Mouse (Mus musculus) cerebellum, adult 11 months (tissue): Measurements from ENCODE around the gene Kifc3.

ENCODE experiments used
- DNase-seq: peaks from one replicate; pipeline ENCODE4 v3.0.0; 2022

Kifc3 gene

DNA sequence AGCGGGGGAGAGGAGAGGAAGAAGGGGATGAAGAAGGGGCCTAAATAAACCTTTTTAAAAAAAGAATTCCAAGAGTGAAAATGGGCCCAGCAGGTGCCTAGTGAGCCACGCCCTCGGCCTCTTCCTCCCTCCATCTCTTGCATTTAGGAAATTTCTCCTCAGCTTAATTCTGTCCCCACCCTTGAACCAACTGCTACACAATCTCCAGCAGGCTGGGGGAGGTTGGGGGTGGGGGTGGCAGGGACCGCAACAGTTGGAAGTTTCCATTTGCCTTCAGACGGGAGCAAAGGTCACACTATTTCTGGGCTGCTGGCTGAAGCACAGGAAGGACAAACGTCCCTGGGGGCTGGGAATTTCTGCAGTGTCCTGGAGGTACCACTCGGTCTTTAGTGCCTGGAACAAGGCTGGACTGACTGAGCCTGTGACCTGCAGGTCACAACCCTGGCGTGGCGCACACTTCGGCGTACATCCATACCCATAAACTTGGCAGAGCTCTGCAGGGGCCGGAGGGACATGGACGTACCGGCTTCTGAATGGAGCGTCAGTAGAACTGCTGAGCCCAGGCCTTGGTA, 71.6 kb downstream of the Kifc3 start:
- no peak for DNase-seq

DNA sequence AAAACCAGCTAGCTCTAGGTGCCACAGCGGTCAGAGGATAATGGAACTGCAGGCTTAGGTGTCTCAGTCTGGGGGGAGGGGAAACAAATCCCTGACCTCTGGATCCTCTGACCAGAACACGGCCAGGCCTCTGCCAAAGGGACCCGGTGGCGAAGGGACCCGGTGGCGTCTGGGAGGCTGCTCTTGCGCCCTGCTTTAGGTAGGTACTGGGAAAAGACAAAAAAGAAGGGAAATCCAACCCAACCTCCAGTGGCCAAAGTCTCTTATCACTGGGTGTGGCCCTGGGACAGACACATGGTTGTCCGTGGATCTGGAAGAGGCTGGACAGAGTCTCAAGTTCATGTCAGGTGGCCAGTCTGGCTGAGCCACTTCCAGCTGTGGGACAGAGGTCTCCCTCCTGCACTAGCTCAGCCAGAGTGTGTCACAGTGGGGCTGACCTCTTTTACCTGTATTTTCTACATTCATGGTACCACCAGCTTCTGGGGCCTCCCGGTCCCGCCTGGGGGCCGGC, 73.8 kb downstream of the Kifc3 start:
- no peak for DNase-seq

DNA sequence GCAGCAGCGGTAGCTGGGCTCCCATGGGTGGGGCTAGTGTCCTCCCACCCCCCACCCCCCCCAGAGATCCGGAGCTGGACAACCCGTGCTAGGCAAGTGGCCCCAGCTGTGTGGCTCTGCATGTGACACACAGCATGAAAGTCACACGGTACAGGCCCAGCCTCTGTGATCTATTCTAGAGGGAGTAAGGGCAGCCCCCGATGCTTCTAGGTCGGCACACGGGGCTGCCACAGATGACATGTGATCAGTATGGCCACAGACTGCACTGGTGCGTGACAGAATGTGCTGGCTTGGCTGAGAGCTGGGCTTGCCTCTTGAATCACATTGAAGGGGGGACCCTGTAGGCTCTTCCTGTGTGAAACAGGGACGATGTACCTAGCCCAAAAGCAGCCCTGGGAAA, 75.0 kb downstream of the Kifc3 start:
- DNase-seq: no peak

DNA sequence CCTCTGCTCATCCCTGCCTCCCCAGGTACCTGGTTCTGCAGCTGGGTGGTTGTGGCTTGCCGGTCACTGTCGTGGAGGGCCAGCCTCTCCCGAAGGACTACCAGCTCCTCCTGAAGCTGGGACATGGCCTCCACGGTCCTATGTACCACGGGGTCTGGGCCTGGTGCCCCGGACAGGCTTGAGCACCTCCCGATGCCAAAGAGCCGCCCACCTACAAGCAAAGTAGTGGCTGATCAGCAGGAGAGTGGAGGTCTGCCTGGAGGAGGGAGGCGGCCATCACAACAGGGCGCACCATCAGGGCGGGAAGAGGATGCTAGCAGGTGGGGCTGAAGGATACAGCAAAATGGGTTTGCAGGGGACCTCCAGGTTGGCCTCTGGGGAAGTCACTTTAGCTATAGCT, 76.1 kb downstream of the Kifc3 start:
- DNase-seq: no peak

DNA sequence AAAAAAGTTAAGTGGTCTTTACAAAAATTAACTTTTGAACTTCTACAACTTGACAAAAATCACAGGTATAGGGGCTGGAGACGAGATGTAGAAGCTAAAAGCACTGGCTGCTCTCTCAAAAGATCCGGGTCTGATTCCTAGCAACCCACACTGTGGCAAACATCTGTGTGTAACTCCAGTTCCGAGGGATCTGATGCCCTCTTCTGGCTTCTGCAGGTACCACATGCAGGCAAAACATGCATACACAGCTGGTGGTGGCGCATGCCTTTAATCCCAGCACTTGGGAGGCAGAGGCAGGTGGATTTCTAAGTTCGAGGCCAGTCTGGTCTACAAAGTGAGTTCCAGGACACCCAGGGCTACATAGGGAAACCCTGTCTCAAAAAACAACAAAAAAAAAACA, 79.2 kb downstream of the Kifc3 start:
- DNase-seq: no peak

DNA sequence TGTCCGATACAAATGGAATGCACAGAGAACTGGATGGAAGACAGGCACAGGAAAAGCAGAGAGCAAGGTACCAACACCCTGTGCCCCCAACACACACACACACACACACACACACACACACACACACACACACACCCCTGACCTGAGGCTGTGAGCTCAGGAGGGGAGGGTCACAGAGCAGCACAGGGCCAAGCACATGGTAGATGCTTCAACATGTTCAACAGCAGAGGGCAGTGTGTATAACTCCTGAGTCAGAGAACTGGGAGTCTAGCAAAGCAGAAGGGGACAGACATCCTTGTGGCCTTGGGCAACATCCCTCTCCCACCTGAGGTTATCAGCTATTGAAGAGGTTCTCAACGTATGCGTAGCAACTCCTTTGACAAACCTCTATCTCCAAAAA, 88.9 kb downstream of the Kifc3 start:
- DNase-seq: no peak

DNA sequence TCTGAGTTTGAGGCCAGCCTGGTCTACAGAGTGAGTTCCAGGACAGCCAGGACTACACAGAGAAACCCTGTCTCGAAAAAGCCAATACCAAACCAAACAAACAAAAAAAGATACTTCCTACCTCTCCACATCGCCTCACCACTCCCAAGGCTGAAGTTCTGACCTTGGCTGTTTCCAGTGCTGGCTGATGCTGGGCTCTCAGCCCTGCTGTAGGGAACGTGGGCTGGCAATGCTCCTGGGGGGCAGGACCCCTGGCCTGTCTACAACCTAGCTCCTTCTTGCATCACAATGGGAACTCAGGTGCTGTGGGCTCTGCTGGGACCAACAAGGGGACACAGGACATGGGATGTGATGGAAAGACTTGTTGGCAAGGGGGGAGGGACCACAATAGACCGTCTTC, 89.5 kb downstream of the Kifc3 start:
- DNase-seq: no peak

DNA sequence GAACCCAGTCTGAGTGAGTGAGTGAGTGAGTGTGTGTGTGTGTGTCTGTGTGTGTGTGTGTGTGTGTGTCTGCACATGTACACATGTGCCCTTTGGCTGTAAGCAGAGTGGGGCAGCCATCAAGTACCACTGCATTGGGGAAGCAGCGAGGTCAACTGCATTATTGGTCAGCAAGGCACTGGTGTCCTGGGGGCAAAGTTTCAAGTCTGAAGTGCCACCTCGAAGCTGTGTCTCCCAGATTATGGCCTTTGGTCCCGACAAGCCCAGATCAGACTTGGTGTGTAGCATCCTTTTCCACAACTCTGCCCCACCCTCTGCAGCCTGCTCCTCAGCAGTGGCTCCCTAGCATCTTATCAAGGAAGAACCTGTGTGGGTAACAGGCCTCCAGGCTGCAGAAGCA, 90.0 kb downstream of the Kifc3 start:
- DNase-seq: no peak

DNA sequence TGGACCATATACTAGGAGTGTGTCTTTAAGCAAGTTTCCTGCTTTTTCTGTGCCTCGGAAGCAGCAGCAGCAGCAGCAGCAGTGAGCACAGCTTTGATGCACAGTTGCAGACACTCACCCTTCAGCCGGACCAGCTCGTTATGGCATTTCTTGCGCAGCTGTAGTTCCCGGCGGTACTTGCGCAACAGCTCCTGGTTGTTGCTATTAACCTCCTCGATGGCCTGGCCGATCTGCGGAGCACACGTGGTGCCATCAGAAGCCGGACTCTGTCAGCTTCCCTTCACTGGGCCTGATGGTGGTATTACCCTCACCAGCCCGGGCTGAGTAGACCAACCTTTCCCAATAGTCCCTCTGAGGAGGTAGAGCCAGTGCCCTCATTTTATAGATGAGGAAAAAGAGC, 95.3 kb downstream of the Kifc3 start:
- no peak for DNase-seq

DNA sequence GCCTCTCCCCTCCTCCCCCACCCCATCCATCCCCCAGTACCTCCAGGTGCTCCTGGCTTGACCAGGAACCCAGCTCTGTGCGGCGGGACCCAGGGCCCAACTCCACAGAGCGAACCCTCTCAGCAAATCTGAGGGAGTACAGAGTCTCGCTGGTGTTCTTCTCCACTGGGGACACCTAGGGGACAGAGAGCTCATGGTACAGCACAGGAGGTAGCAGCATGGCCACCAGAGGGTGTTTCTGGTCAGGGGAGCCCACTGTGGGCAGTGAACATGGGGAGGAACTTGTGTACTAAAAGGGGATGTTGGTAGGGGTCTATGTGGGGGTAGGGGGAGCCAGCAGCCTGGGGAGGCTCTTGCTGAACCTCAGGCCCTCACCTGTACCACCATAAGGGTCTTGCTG, 100.6 kb downstream of the Kifc3 start:
- no peak for DNase-seq

DNA sequence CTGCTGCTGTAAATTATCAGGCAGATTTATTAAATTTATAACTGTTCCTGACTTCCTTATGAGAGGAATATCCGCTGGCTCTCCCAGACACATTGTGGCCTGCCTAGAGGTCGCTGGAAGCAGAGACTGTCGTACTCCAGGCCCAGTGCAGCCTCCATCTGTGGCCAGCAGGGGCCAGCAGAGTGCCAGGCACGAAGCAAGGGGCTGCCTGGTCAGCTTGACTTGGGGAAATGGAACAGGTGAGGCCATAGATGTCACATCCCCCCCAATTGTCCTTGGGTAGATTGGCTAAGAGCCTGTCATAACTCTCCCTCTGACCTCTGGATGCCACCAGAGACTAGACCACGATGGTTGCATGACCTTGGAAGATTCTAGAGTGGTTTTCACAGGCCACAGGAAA, 103.6 kb downstream of the Kifc3 start:
- DNase-seq: peak; percentile 52

DNA sequence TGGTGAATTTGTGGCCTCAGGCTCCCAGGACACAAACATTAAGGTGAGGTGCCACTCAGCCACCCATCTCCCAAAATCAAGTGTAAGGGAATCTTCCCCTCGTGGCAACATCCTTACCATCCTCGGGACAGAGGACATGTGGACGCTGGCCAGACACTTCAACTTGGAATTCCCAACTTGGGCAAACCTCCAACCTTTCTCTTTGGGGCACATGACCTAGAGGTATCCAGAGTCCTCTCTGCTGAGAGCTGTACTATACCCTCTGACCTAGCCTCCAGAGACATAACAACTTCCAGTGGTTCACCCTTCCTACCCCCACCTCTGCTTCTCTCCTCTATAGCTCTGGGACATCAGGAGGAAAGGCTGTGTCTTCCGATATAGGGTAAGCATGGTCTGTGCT, 109.0 kb downstream of the Kifc3 start:
- DNase-seq: no peak

DNA sequence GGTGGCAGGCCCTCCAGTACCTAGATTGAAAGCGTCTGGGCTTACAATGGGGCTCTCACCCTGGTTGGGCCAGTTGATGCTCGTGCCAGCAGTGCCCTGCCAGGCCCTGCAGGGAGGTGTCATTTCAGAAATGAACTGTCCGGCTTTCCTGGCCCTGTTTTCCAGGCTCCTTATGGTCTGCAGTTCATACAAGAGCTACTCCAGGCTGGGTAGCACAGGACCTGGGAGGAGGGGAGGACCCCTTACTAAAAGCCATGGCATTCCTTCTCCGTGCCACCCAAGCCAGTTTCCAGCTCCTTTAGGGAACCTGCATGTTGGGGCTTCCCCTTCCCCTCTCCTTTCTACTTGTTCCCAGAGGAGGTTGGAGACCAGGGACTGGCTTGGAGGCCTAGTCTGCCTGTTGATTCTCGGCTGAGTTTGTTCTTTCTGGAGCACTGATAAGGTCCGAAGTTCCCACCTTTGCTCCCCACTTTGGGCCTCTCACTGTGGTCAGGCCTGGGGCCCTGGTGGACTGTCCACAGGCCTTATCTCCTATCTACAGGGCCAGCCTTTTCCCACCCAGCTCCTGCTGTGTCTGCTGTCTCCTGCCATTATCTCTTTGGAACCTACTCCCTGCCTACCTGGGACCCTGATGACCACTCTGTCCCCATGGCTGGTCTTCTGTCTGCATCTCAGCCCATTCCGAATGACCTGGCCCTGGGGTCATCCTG, 117.0 kb downstream of the Kifc3 start:
- DNase-seq: peak; percentile 56

DNA sequence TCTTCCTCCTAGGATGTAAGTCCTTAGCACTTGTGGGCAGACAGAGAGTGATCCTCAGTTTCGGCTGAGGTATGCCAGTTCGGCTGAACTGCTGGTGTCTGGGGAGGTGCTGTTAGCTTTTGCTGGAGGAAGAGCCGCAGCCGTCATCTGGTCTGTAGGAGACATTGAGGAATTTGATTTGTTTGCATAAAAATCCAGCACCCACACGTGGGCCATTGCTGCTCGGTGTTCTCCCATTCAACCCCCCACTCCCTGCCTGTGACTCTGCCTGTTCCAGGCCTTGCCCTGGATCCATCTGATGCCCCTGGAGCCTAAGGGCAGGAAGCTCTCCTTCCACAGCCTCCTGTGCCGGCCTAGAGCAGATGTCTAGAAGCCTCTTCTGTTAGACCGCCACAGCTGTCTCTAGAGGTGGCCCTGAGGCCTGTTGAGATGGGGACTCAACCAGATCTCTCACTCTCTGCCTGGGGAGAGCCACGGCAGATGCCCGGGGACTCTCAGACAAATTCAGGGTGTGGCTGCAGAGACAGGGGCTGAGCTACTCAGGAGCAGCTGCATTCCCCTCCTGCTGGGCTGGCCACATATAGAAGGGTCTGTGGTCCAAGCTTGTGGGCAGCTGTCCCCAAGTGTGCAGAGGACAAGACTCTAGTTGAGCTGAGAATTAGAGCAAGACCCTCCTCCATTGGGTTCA, 117.7 kb downstream of the Kifc3 start:
- DNase-seq: no peak

DNA sequence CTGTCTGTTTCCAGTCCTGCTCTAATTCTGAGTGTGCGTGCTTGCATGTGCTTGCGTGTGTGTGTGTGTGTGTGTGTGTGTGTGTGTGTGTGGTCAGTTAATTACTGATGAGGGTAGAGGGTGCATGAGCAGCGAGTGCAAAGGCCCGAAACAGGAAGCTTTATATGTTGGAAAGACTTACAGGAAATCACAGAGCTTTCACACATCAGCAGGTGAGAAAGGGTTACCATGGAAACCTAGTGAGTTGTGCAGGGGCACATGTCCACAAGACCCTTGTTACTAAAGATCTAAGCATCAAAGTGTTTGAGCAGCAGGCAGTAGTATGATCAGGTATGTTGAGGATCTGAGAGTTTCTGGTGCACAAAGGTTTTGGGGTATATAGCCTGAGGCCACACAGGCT, 118.4 kb downstream of the Kifc3 start:
- no peak for DNase-seq

DNA sequence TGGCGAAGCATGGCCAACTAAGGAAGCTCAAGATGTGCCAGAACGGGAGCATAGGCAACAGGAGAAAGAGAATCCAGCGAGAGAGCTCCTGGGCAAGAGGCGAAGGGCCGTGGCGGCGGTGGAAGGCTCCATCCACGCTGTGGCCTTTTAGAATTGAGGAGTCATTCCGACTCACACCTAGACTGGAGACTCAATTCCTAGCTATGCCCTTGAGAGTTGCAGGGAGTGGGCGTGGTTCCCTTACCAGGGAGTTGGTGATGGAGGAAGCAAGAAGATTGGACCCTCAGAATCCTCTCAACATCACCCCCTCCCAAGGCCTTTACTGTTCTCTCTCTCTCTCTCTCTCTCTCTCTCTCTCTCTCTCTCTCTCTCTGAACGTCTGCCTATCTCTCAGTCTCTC, 121.0 kb downstream of the Kifc3 start:
- peak; percentile 41 for DNase-seq

DNA sequence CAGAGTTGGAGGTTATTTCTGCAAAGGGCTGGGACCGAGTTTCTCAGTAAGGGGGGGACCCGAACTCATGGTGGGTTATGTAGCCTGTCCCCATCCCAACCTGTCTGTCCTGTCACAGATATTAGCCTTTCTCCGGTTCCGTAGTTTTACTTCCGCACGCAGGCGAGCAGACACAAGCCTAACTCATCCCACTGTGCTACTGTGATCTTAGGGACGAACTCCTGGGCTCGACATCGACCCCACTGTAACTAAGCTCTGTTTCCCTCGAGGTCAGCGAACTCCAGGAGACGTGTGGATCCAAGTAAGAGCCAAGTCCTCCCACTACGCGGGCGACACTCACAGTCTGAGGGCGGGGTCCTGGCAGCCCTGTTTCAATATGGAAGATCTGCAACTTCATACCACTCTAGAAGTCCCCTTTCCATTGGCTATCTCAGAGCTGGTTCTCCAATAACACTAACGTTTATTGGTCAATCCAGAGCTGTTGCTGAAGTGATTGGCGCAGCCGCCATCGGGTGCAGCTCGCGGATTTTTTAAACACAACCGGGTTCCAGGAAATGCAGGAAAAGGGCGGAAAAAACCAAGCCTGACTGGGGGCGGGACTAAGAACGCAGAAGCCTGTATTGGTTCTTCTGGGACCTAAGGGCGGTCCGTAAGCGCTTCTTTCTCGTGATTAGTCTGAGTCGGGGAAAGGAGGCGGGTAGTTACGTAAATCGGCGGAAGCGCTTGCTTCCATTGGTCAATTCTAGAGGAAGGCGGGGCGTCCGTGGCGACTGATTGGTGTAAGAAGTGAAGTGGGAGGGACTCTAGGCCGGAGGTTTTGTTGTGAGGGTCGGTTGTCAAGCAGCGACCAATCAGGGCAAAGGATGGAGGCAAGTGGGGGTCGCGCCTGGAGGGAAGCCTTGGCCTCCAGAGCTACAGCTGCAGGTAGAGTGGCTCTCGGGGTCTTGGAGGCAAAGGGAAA, 122.0 kb downstream of the Kifc3 start, which contains the start of gene Katnb1:
Gene Katnb1, plus strand, starts transcription at position 806 of the 961 bp plus-strand sequence.
- peak; percentile 99 for DNase-seq

DNA sequence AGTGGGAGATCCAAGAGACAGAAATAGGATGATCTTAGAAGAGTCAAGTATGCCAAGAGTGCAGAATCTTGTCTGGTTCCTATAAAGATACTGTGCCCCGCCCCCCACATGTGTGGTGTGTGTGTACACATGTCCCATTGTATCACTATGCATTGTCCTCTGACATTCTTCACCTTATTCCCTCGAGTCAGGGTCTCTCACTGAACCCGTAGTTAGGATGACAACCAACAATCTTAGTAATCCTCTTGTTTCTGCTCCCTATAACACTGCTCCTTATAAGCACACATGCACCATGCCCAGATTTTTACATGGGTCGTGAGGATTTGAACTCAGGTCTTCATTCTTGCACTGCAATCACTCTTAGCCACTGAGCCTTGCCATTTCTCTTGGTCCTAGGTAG, 123.3 kb downstream of the Kifc3 start:
- no peak for DNase-seq

DNA sequence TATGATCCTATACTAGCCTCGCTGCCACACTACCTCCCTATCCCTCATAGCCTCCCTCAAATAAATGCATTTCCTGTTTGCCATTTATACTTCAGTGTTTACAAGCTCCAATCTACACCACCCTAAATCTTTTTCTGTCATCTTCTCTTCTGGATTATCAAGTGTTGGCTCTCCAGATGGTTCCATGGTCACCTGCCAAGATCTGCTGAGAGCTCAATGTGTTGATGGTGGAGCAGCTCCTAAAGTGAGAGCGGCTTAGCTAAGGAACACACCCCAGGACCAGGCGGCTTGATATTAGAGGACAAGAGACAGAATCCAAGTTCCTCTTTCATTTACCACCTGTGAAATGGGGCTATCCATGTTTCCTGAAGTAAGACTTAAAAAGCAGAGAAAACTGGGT, 124.6 kb downstream of the Kifc3 start:
- peak; percentile 52 for DNase-seq

DNA sequence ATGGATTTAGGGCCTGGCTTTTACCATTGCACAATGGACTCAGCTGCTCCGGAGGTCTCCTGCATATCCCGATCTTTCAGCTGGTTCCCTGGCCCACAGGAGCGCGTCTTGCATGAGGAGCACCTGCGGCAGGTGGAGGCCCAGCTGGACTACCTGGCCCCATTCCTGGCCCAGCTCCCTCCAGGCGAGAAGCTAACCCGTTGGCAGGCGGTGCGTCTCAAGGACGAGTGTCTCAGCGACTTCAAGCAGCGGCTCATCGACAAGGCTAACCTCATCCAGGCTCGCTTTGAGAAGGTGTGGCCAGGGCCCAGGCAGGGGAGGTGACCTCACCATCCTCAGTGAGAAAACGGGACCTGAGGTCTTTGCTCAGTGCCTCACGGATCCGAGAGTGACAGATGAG, 126.5 kb downstream of the Kifc3 start:
- DNase-seq: peak; percentile 71

DNA sequence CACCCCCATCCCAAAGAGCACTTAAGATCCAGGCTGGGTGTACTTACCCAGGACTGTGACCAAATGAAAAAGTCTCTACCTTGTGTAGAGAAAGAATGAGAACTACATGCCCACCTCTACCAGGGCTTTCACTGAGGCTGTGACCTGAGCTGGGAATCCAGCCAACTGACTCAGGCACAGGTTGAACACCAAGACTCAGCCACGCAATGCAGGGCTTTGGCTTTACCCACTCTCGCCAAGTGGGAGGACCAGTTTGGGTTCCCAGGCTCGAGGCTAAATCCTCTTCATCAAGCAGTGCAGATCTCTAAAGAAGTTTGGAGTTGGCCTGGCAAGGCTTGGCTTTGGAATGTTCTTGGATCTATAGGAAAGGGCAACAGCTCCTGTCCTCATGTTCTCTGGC, 127.1 kb downstream of the Kifc3 start:
- DNase-seq: no peak

DNA sequence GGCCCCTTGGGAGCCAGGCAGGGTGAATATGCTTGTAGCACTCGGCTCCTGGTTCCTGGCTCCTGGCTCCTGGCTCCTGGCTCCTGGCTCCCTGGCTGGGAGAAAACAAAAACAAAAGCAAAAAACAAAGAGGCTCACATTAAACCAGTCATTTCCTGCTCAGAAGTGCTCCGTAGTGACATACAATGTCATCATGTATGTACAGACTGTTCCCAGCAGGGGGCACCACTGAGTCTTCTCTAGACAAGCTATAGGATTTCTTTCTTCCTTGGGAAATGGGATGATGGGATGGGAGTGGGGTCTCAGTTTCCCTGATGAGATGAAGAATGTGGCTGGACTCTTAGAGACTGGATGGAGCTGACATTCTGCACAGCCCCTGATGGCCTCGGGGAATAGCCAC, 135.0 kb downstream of the Kifc3 start:
- DNase-seq: no peak

DNA sequence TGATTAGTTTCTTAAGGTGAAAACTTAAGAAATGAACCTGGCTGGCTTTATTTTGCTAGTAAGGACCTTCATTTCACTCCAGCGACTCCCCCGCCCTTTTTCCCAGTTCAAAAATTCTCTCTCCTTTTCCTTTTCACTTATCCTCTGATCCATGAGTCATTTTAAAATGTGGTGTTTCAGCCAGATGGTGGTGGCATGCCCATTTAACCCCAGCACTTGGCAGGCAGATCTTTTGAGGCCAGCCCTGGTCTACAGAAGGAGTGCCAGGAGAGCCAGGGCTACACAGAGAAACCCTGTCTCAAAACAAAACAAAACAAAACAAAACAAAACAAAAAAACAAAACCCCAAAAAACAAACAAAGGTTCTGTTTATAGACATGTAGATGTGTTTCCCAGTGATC, 138.1 kb downstream of the Kifc3 start:
- DNase-seq: no peak
